Mouse (Mus musculus) heart, embryonic 15.5 days (tissue): ENCODE measurements at regions not wholly inside any gene's neighbourhood (a gene's known extent, or its start where the extent isn't known, plus 50 kb on each side); places are given as distances from the start of the nearest gene placed in this dataset.

ENCODE experiments used
- ATAC-seq: fragments of 200-750 bp; cut with Nextera tagmentation; replicated peaks from 2 replicates; pipeline ENCODE4 v1.8.0; 2017; ENCODE audit warnings: low read depth, moderate TSS enrichment; ENCODE audit not compliant: insufficient number of reproducible peaks, insufficient read depth, low FRiP score
- H3K27ac ChIP-seq: fragments of 300-500 bp; sonication (generic); 2 replicates; pipeline ENCODE4 v1.5.1; 2015; ENCODE audit warnings: mild to moderate bottlenecking, inconsistent platforms
- H3K27me3 ChIP-seq: fragments of 300-500 bp; sonication (generic); 2 replicates; pipeline ENCODE4 v1.6.1; 2015; ENCODE audit warnings: inconsistent platforms
- H3K36me3 ChIP-seq: fragments of 300-500 bp; sonication (generic); 2 replicates; pipeline ENCODE4 v1.6.1; 2015; ENCODE audit warnings: mild to moderate bottlenecking, inconsistent platforms
- H3K4me1 ChIP-seq: fragments of 300-500 bp; sonication (generic); replicated peaks from 2 replicates; pipeline ENCODE4 v1.6.1; 2015; ENCODE audit warnings: inconsistent platforms
- H3K4me2 ChIP-seq: fragments of 300-500 bp; sonication (generic); 2 replicates; pipeline ENCODE4 v1.6.1; 2015; ENCODE audit warnings: inconsistent platforms, mild to moderate bottlenecking, moderate library complexity
- H3K4me3 ChIP-seq: fragments of 300-500 bp; sonication (generic); 2 replicates; pipeline ENCODE4 v1.5.1; 2015; ENCODE audit warnings: mild to moderate bottlenecking, inconsistent platforms
- H3K9ac ChIP-seq: fragments of 300-500 bp; sonication (generic); 2 replicates; pipeline ENCODE4 v1.6.1; 2015; ENCODE audit warnings: mild to moderate bottlenecking, inconsistent platforms
- H3K9me3 ChIP-seq: fragments of 300-500 bp; sonication (generic); replicated peaks from 2 replicates; pipeline ENCODE4 v1.6.1; 2016; ENCODE audit warnings: inconsistent platforms
- WGBS: fragments of 180-500 bp; shearing (Covaris S2); methylation state at CpG from one replicate; pipeline ENCODE4 v1.1.7; 2015; ENCODE audit warnings: mixed read lengths; 5-methylcytosine and 5-hydroxymethylcytosine counted together

DNA sequence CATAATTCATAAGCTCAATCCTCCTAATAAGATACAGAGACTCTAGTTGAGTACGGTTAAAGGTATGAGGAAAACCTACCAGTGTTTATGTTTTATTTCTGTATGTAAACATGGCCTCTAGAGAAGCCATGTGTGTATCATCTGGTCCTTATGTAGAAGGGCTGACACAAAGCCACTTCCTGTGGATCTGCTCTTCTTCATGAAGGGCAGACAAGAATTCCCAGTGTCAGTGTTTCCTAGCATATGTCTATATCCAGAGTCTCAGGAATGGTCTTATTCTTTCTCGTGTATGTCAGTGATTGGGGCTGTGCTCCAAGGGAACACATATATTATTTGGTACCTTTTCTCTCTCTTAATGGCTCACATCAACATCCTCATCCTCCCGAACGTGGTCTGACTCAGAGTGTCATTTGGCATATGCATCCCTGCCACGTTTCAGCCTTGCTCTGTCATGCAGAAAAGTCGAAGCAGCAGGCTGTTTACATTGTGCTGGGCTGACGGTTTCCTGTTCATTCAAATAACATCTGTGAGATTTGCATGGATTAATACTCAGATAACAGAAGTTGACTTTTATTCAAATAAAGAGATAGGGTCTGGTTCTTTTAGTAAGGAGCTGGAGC lies 59.3 kb upstream of the Cwc22 start:
- WGBS = 56% methylated on average over 7 of the region's 7 CpGs
- Histone ChIP-seq H3K4me3 (no peak overlapping the region), H3K9ac (no peak overlapping the region), H3K27me3 (no peaks in the 10 kb centered on the region), H3K27ac (no peak overlapping the region), H3K4me2 (no peak overlapping the region), H3K4me1 (no peaks in the 10 kb centered on the region), H3K9me3 (no peaks in the 10 kb centered on the region), H3K36me3 (no peaks in the 10 kb centered on the region)
- no peak for ATAC-seq

DNA sequence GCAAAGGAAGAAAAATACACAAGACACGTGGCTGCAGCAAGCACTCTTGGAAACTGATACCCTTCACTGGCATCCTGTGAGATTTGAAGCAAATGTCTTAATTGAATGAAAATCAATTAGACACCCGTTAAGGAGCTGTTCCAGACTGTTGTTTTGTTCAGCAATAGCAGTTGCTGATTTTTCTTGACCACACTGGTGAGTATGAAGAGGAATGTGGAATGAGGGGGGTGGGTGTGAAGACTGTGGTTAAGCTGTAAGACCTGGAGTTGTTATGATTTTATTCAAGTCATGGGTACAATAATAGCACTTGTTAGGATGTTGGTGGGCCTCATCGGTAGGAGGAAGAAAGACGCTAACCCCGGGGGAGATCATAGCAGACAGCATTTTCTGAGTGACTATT lies 58.3 kb upstream of the Cwc22 start:
- H3K4me1 ChIP-seq = no peaks in the 10 kb centered on the region
- no peaks in the 10 kb centered on the region for H3K27me3 ChIP-seq
- H3K4me3 ChIP-seq = no peak overlapping the region
- H3K9me3 ChIP-seq = no peaks in the 10 kb centered on the region
- ATAC-seq = no peak
- no peak overlapping the region for H3K9ac ChIP-seq
- no peaks in the 10 kb centered on the region for H3K36me3 ChIP-seq
- H3K27ac ChIP-seq = no peak overlapping the region
- 76% methylated on average over 5 of the region's 5 CpGs for WGBS
- no peak overlapping the region for H3K4me2 ChIP-seq
